Mouse (Mus musculus) midbrain, embryonic 11.5 days (tissue): ENCODE results near the gene Hcn1. TPM values are rescaled to one million over a fixed set of nuclear protein-coding genes. Genes with fewer than 3 reads are reported as not detected.
A peak's percentile ranks its signal among the peaks of the same experiment; 100 is the strongest.

Experiments
- ATAC-seq: fragments of 200-750 bp; cut with Nextera tagmentation; 2 replicates; pipeline ENCODE4 v1.8.0; 2017; ENCODE audit warnings: moderate TSS enrichment, moderate library complexity; ENCODE audit not compliant: low FRiP score
- DNase-seq: peaks from one replicate; pipeline ENCODE4 v3.0.0; 2015; ENCODE audit warnings: low spot score; ENCODE audit errors: missing footprints
- H3K27ac ChIP-seq: fragments of 300-500 bp; sonication (generic); 2 replicates; pipeline ENCODE4 v1.5.1; 2014; ENCODE audit warnings: low read depth, low read length
- H3K27me3 ChIP-seq: fragments of 300-500 bp; sonication (generic); 2 replicates; pipeline ENCODE4 v1.6.1; 2014; ENCODE audit warnings: mild to moderate bottlenecking, low read length, moderate library complexity, mixed read lengths; ENCODE audit not compliant: control insufficient read depth, insufficient read depth
- H3K36me3 ChIP-seq: fragments of 300-500 bp; sonication (generic); 2 replicates; pipeline ENCODE4 v1.6.1; 2014; ENCODE audit warnings: mild to moderate bottlenecking, low read length, moderate library complexity, mixed read lengths; ENCODE audit not compliant: control insufficient read depth, insufficient read depth
- H3K4me1 ChIP-seq: fragments of 300-500 bp; sonication (generic); 2 replicates; pipeline ENCODE4 v1.6.1; 2014; ENCODE audit warnings: low read length; ENCODE audit not compliant: control insufficient read depth, insufficient read depth
- H3K4me2 ChIP-seq: fragments of 300-500 bp; sonication (generic); 2 replicates; pipeline ENCODE4 v1.6.1; 2014; ENCODE audit warnings: mild to moderate bottlenecking, moderate library complexity
- H3K4me3 ChIP-seq: fragments of 300-500 bp; sonication (generic); 2 replicates; pipeline ENCODE4 v1.5.1; 2014; ENCODE audit warnings: low read depth, low read length
- H3K9ac ChIP-seq: fragments of 300-500 bp; sonication (generic); 2 replicates; pipeline ENCODE4 v1.6.1; 2014; ENCODE audit warnings: low read length
- H3K9me3 ChIP-seq: fragments of 300-500 bp; sonication (generic); 2 replicates; pipeline ENCODE4 v1.6.1; 2016; ENCODE audit warnings: low read length; ENCODE audit not compliant: control insufficient read depth
- WGBS: fragments of 180-500 bp; shearing (Covaris S2); extraction: QIAGEN DNeasy Blood & Tissue Kit; methylation state at CpG from one replicate; pipeline ENCODE4 v1.1.7; 2014; 5-methylcytosine and 5-hydroxymethylcytosine counted together
- polyA plus RNA-seq: library from polyadenylated mRNA; unstranded; fragments of >200 nt; fragmentation: Nextera tagmentation; extraction: Ambion mirVana; gene quantifications from 2 replicates; pipeline ENCODE4 v1.2.1, GENCODE M21; 2014

The Hcn1 gene
- polyA plus RNA-seq, 1 experiment from 2014 or later: 0.04 TPM

DNA sequence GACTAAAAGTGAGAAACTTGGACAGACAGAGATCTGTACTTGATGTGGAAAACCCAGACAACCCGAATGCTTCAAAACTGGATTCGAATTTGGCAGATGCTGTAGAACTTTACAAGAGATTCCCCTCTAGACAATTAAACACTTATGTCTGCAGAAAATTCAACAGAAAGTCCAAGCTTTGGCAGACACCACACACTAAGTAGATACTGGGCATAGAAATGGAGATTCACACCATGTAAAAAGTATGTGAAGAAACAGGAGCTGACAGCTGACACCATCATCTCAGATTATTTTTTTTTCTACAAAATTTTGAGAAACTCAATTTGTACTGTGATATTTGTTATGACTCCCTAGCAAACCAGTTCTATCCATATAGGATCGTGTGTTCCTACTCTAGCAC is 122.0 kb downstream of the Hcn1 start:
- Histone ChIP-seq H3K36me3 (no peaks in the 10 kb centered on the region), H3K27ac (no peak overlapping the region), H3K4me3 (no peak overlapping the region), H3K4me2 (no peak overlapping the region), H3K9me3 (no peaks in the 10 kb centered on the region), H3K9ac (no peak overlapping the region), H3K27me3 (no peaks in the 10 kb centered on the region), H3K4me1 (no peaks in the 10 kb centered on the region)
- no peak for DNase-seq
- ATAC-seq: no peak
- 72% methylated on average over 3 of the region's 3 CpGs for WGBS

DNA sequence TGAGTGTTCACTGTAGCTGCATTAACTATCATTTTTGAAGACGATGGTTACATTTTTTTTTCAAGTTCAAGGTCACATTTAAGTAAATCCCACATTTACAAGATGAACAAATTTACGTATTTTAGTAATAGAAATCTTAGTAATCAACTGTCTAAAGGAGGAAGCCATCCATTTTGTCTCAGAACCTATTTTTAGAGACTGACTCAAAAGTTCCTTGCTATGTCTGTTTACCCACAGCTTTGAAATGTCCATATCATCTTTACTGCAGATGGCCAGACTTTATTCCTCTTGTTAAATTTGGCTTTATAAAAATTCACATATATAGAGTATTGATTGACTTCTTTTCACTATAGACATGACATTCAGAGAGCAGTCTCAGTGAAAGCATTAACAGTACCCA is 126.3 kb downstream of the Hcn1 start:
- Histone ChIP-seq H3K9me3 (no peaks in the 10 kb centered on the region), H3K4me1 (no peaks in the 10 kb centered on the region), H3K4me3 (no peak overlapping the region), H3K27me3 (no peaks in the 10 kb centered on the region), H3K36me3 (no peaks in the 10 kb centered on the region), H3K27ac (no peak overlapping the region), H3K4me2 (no peak overlapping the region), H3K9ac (no peak overlapping the region)
- DNase-seq (no peak), ATAC-seq (no peak)
- WGBS: 81% methylated on average over 2 of the region's 2 CpGs

DNA sequence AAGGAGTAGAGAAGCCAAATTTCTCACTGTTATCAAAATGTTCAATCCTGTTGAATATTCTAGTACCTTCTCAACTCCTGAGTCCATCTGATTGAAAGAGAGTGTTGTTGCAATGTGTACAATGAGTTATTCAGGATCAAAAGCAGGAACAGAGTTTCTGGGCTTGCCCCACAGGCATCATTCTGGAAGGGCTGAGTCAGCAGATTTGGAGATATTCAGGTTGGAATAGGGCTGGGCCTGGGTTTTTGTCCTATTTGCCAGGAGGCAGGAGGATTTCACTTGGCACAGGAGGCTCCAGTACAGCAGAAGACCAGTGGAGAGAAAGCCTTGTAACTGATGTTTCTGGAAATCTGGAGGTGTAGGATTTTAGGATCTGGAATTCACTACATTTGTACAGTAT is 130.6 kb downstream of the Hcn1 start:
- H3K4me2 ChIP-seq: no peak overlapping the region
- no peaks in the 10 kb centered on the region for H3K4me1 ChIP-seq
- H3K4me3 ChIP-seq: no peak overlapping the region
- H3K27me3 ChIP-seq: no peaks in the 10 kb centered on the region
- DNase-seq (no peak), ATAC-seq (no peak)
- no peaks in the 10 kb centered on the region for H3K36me3 ChIP-seq
- H3K9ac ChIP-seq: no peak overlapping the region
- no peaks in the 10 kb centered on the region for H3K9me3 ChIP-seq
- H3K27ac ChIP-seq: no peak overlapping the region

DNA sequence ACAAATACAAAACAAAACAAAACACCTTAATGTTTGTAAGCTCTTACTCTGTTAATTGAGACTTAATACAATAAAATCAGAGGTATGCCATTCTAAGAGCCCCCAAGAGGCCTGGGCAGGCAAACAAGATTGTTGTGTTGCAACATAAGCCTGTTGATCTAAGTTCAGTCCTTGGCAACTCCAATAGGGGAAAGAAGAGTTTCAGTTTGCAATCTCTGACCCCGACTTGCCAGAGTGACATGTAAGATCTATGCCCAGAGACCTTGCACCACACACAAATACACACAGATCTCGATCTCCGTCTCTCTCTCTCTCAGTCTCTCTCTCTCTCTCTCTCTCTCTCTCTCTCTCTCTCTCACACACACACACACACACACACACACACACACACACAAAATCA is 142.3 kb downstream of the Hcn1 start:
- H3K9ac ChIP-seq: no peak overlapping the region
- DNase-seq (no peak), ATAC-seq (no peak)
- no peaks in the 10 kb centered on the region for H3K27me3 ChIP-seq
- no peak overlapping the region for H3K4me3 ChIP-seq
- WGBS: 87% methylated on average over 3 of the region's 3 CpGs
- no peaks in the 10 kb centered on the region for H3K9me3 ChIP-seq
- no peak overlapping the region for H3K4me2 ChIP-seq
- H3K36me3 ChIP-seq: no peaks in the 10 kb centered on the region
- H3K4me1 ChIP-seq: no peaks in the 10 kb centered on the region
- H3K27ac ChIP-seq: no peak overlapping the region

DNA sequence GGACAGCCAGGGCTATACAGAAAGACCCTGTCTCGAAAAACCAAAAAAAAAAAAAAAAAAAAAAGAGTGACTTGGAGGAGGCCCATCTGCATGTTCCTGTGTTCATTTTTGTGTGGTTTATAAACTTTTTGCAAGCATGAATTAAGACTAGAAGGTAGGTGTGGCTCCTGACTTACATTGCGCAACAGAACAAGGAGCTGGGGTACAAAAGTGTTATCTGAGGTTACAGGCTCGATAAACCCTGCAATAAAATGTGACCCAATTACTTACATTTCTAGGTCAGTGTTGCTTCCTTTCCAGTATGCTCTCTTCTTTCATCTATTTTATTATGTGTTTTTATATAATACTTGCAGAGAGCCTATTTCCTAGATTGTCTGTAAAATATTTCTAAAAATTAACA is 143.1 kb downstream of the Hcn1 start:
- no peak for DNase-seq
- no peaks in the 10 kb centered on the region for H3K36me3 ChIP-seq
- H3K27me3 ChIP-seq: no peaks in the 10 kb centered on the region
- WGBS: 79% methylated on average over 3 of the region's 3 CpGs
- H3K4me2 ChIP-seq: no peak overlapping the region
- H3K9me3 ChIP-seq: no peaks in the 10 kb centered on the region
- no peak for ATAC-seq
- H3K4me3 ChIP-seq: no peak overlapping the region
- H3K4me1 ChIP-seq: no peaks in the 10 kb centered on the region
- H3K9ac ChIP-seq: no peak overlapping the region
- no peak overlapping the region for H3K27ac ChIP-seq

DNA sequence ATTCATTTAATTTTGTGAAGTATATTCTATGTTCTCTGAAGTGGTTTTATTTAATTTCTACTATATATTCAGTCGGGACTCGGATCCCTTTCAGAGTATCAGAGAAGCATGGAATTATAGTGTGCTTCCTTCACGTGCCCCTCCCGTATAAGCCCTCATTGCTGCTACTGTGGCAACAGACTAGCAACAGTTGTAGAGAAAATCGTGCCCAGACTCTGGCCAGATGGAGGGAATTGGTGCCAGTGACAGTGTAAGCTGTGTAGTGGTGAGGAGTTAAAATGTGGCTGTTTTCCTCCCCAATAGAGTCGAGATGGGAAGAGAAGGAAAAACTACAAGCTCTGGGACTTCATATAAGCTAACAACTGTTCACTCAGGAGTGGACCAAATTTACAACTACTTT is 163.4 kb downstream of the Hcn1 start:
- no peak overlapping the region for H3K4me3 ChIP-seq
- no peak for DNase-seq
- H3K9me3 ChIP-seq: no peaks in the 10 kb centered on the region
- no peak overlapping the region for H3K9ac ChIP-seq
- WGBS: 72% methylated on average over 6 of the region's 6 CpGs
- H3K4me2 ChIP-seq: no peak overlapping the region
- ATAC-seq: no peak
- no peaks in the 10 kb centered on the region for H3K36me3 ChIP-seq
- H3K4me1 ChIP-seq: no peaks in the 10 kb centered on the region
- H3K27ac ChIP-seq: no peak overlapping the region
- no peaks in the 10 kb centered on the region for H3K27me3 ChIP-seq

DNA sequence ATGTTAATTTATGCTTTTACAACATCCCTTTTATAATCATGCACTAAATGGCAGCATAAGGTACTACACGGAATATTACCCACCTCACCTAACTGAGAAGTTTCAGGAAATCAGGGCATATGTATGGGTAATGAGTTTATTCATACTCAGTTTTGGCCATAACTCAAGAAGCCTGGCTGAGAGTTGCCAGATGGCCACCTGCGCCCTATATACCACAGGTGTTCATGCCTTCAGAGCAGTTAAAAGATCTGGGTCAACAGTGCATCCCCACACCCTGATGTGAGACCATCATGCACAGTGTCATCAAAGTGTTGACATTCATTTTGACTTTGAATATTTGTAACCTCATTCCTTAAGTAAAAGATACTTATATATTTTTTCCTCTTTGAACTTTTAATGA is 183.3 kb downstream of the Hcn1 start:
- no peak overlapping the region for H3K4me3 ChIP-seq
- DNase-seq (peak; percentile 39), ATAC-seq (no peak)
- no peaks in the 10 kb centered on the region for H3K9me3 ChIP-seq
- 96% methylated on average over 2 of the region's 2 CpGs for WGBS
- H3K4me1 ChIP-seq: no peaks in the 10 kb centered on the region
- no peaks in the 10 kb centered on the region for H3K36me3 ChIP-seq
- no peaks in the 10 kb centered on the region for H3K27me3 ChIP-seq
- no peak overlapping the region for H3K27ac ChIP-seq
- no peak overlapping the region for H3K4me2 ChIP-seq
- H3K9ac ChIP-seq: no peak overlapping the region

DNA sequence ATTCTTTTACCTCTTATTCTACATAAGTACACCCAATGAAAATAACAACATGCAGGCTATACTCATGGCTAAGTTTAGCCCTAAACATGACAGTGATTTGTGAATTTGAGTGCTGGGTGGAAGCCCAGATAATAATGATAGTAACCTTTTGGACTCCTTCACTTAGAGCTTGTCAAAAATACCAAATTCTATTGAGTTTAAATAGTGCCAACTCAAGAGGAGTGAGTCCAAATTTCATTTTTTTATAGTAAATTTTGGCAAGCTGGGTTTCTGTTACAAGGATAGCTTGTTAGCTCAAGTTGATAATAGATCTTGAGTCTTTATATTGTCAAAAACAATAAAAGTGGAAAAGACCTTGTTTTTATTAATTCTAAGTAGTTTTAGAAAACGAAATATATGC is 190.7 kb downstream of the Hcn1 start:
- Histone ChIP-seq H3K27me3 (no peaks in the 10 kb centered on the region), H3K9me3 (no peaks in the 10 kb centered on the region), H3K4me3 (no peak overlapping the region), H3K4me1 (no peaks in the 10 kb centered on the region), H3K9ac (no peak overlapping the region), H3K36me3 (no peaks in the 10 kb centered on the region), H3K4me2 (no peak overlapping the region), H3K27ac (no peak overlapping the region)
- DNase-seq (no peak), ATAC-seq (no peak)
- 80% methylated on average over 1 of the region's 1 CpGs for WGBS

DNA sequence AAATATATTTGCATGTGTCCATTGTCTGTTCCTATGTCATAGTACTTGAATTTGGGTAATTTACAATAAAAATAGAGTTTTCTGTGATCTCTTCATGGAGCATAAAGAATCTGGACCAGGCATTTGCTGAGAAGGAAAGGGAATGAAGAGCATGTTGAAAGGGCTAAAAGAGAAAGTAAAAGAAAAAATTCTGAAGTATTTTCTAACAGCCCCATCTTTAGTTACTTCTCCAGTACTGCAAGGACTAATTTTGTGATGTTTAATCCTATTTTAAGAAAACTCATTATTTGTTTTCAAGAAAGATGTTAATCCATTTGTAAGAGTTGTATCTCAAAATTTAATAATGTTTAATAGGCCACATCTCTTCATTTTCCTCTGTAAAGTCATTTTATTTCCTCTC is 198.9 kb downstream of the Hcn1 start:
- no peaks in the 10 kb centered on the region for H3K36me3 ChIP-seq
- H3K4me1 ChIP-seq: no peaks in the 10 kb centered on the region
- ATAC-seq (no peak), DNase-seq (no peak)
- no peaks in the 10 kb centered on the region for H3K9me3 ChIP-seq
- H3K4me3 ChIP-seq: no peak overlapping the region
- H3K9ac ChIP-seq: no peak overlapping the region
- no peaks in the 10 kb centered on the region for H3K27me3 ChIP-seq
- no peak overlapping the region for H3K4me2 ChIP-seq
- no peak overlapping the region for H3K27ac ChIP-seq

DNA sequence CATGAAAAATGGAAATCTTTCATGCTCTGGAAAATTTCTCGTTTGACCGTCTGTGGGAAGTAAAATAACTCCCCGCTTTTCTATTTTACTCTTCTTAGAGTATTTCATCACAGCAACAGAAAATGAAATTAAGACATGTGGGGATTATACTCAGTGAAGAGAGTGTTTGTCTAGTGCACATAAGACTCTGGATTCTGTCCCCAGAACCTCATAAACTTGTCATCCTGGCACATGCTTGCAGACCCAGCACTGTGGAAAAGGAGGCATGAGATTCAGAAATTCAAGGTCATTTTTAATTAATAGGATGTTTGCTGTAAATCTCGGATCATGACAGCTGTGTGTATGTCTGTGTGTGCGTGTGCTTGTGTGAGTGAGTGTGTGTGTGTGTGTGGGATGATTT is 225.5 kb downstream of the Hcn1 start:
- Histone ChIP-seq H3K9ac (no peak overlapping the region), H3K4me3 (no peak overlapping the region), H3K4me1 (no peaks in the 10 kb centered on the region), H3K4me2 (no peak overlapping the region), H3K36me3 (no peaks in the 10 kb centered on the region), H3K27ac (no peak overlapping the region), H3K9me3 (no peaks in the 10 kb centered on the region), H3K27me3 (no peaks in the 10 kb centered on the region)
- 91% methylated on average over 5 of the region's 5 CpGs for WGBS
- DNase-seq (peak; percentile 68), ATAC-seq (no peak)
